Comparison of ENCODE assay signal across 9 mouse cellular contexts in genomic region chr3:129708157-129708556, GRCm38 (mm10). TPM values are rescaled to one million over a fixed set of nuclear protein-coding genes. Genes with fewer than 3 reads are reported as not detected.
DNase-seq lines count a peak whose midpoint lies in the region; ATAC-seq and TF ChIP-seq lines count a peak whose summit lies in the region.
"Had no signal": no experiment of that assay in that cellular context is flagged by ENCODE, and none has a peak within 500 bp of the region (broad histone marks: within the 10 kb centered on the region; RNA-seq: fewer than 3 reads in every experiment).

No protein-coding gene starts in this region.

- no peaks in the 10 kb centered on the region for H3K36me3 ChIP-seq in intestine, embryonic 14.5 days (ENCODE audit: control insufficient read depth, insufficient read depth, low read length)
- H3K36me3 ChIP-seq in intestine, embryonic 15.5 days: no peaks in the 10 kb centered on the region
- H3K36me3 ChIP-seq in ES-Bruce4 (ENCODE audit: control insufficient read depth, insufficient read depth, low read length, poor library complexity, severe bottlenecking): no peaks in the 10 kb centered on the region
- no peaks in the 10 kb centered on the region for H3K36me3 ChIP-seq in neural tube, embryonic 14.5 days (ENCODE audit: control insufficient read depth, insufficient read depth, low read length)

- H3K4me3 ChIP-seq in intestine, embryonic 14.5 days (ENCODE audit: low read depth, low read length): no peak overlapping the region
- no peak overlapping the region for H3K4me3 ChIP-seq in intestine, embryonic 15.5 days (replicated peaks)
- H3K4me3 ChIP-seq in ES-Bruce4 (ENCODE audit: low read depth, low read length): no peak overlapping the region
- H3K4me3 ChIP-seq in neural tube, embryonic 14.5 days (ENCODE audit: low read depth, low read length): no peak overlapping the region

- H3K27ac ChIP-seq in intestine, embryonic 14.5 days (ENCODE audit: low read depth): no peak overlapping the region
- no peak overlapping the region for H3K27ac ChIP-seq in intestine, embryonic 15.5 days
- no peak overlapping the region for H3K27ac ChIP-seq in ES-Bruce4 (ENCODE audit: insufficient read depth, low read length)
- no peak overlapping the region for H3K27ac ChIP-seq in neural tube, embryonic 14.5 days (ENCODE audit: low read depth, low read length)
- H3K27ac ChIP-seq: macrophage had no signal

- TF ChIP-seq EP300 in ES-Bruce4 (IDR thresholded peaks at IDR 0.05; ENCODE audit: insufficient read depth, low read depth, low read length): no peak

- DNase-seq in intestine, embryonic 14.5 days (ENCODE audit: low spot score): peak; percentile 71
- peak; percentile 39 for DNase-seq in adrenal gland, postnatal 25 days
- peak; percentile 49 to 66 for DNase-seq in left cerebral cortex, postnatal 14 days (ENCODE audit: low spot score in 2 of 2)

- no peaks in the 10 kb centered on the region for H3K4me1 ChIP-seq in intestine, embryonic 14.5 days (replicated peaks; ENCODE audit: control insufficient read depth, insufficient read depth, low read length)
- H3K4me1 ChIP-seq in intestine, embryonic 15.5 days (replicated peaks): no peaks in the 10 kb centered on the region
- H3K4me1 ChIP-seq in ES-Bruce4 (ENCODE audit: control insufficient read depth, insufficient read depth, low read length): no peaks in the 10 kb centered on the region
- no peaks in the 10 kb centered on the region for H3K4me1 ChIP-seq in neural tube, embryonic 14.5 days (ENCODE audit: control insufficient read depth, insufficient read depth, low read length)

- intact Hi-C loops in left cerebral cortex, postnatal 14 days (cut with DNase I): no loop called here

- no peak overlapping the region for H3K4me2 ChIP-seq in intestine, embryonic 14.5 days (ENCODE audit: low read length)
- no peak overlapping the region for H3K4me2 ChIP-seq in intestine, embryonic 15.5 days (replicated peaks)
- H3K4me2 ChIP-seq in neural tube, embryonic 14.5 days (ENCODE audit: low read depth, low read length): no peak overlapping the region

- no peak overlapping the region for H3K9ac ChIP-seq in intestine, embryonic 14.5 days (ENCODE audit: low read length)
- H3K9ac ChIP-seq in intestine, embryonic 15.5 days: no peak overlapping the region
- no peak overlapping the region for H3K9ac ChIP-seq in ES-Bruce4 (ENCODE audit: low read depth, poor library complexity, severe bottlenecking)
- no peak overlapping the region for H3K9ac ChIP-seq in neural tube, embryonic 14.5 days (replicated peaks; ENCODE audit: low read depth, low read length)

- no peak for TF ChIP-seq POLR2A in ES-Bruce4 (IDR thresholded peaks at IDR 0.05; ENCODE audit: insufficient read depth, low read length)

- TF ChIP-seq CTCF in ES-Bruce4 (IDR thresholded peaks at IDR 0.05; ENCODE audit: low read depth, low read length): peak; percentile 81

- no peaks in the 10 kb centered on the region for H3K27me3 ChIP-seq in intestine, embryonic 14.5 days (replicated peaks; ENCODE audit: control insufficient read depth, insufficient read depth, low read length)
- H3K27me3 ChIP-seq in intestine, embryonic 15.5 days (replicated peaks): no peaks in the 10 kb centered on the region
- H3K27me3 ChIP-seq in ES-Bruce4 (ENCODE audit: control insufficient read depth, insufficient read depth, low read length, poor library complexity, severe bottlenecking): no peaks in the 10 kb centered on the region
- H3K27me3 ChIP-seq in neural tube, embryonic 14.5 days (ENCODE audit: control insufficient read depth, insufficient read depth, low read length): no peaks in the 10 kb centered on the region

- no peak for ATAC-seq in intestine, embryonic 14.5 days (replicated peaks; ENCODE audit: low FRiP score, low TSS enrichment, low read depth)
- no peak for ATAC-seq in intestine, embryonic 15.5 days
- peak; percentile 100 for ATAC-seq in frontal cortex, adult (ENCODE audit: low TSS enrichment)
- 0 out of 2 replicates have a peak, but pooled peaks have one; percentile 41 for ATAC-seq in neural tube, embryonic 14.5 days (ENCODE audit: low read depth)
- no peak; the same call in 1 of the 2 replicates for ATAC-seq in monocyte, adult 5-6 weeks (replicated peaks; ENCODE audit: insufficient number of reproducible peaks, low FRiP score, low TSS enrichment, poor library complexity, severe bottlenecking)

- no peaks in the 10 kb centered on the region for H3K9me3 ChIP-seq in intestine, embryonic 14.5 days (ENCODE audit: control insufficient read depth, low read length)
- no peaks in the 10 kb centered on the region for H3K9me3 ChIP-seq in intestine, embryonic 15.5 days
- no peaks in the 10 kb centered on the region; the same call in 1 of the 2 replicates for H3K9me3 ChIP-seq in ES-Bruce4 (replicated peaks; ENCODE audit: control insufficient read depth, insufficient read depth, low read length, poor library complexity, severe bottlenecking)
- no peaks in the 10 kb centered on the region for H3K9me3 ChIP-seq in neural tube, embryonic 14.5 days (ENCODE audit: control insufficient read depth, low read length)

- 16% methylated on average over 5 of the region's 5 CpGs for WGBS in intestine, embryonic 14.5 days
- WGBS in intestine, embryonic 15.5 days: 21% methylated on average over 5 of the region's 5 CpGs
- 21% methylated on average over 5 of the region's 5 CpGs for WGBS in neural tube, embryonic 14.5 days

RNA-seq across cellular contexts. Expression of gene Egf, which starts 47.0 kb away (rescaled TPM):
- 1.8 and 2.0 TPM in 2 replicates for polyA plus RNA-seq in intestine, embryonic 14.5 days (2014; fragmentation: Nextera tagmentation; extraction: Ambion mirVana)
- 1.5 and 2.0 TPM in 2 replicates for polyA plus RNA-seq in intestine, embryonic 15.5 days (2015; fragmentation: Nextera tagmentation; extraction: Ambion mirVana)
- 1.2 and 2.8 TPM in 2 replicates for polyA plus RNA-seq in ES-Bruce4 (2011; ENCODE audit: insufficient read depth, insufficient read length, low read depth, missing spikeins)
- total RNA-seq in adrenal gland, postnatal 25 days (2021): 1.6 and 1.8 TPM in 2 replicates
- total RNA-seq in left cerebral cortex, postnatal 14 days (2021): 1 to 10 TPM; 1.2 to 1.5 TPM
- 2.1 and 3.6 TPM in 2 replicates for polyA plus RNA-seq in neural tube, embryonic 14.5 days (2014; fragmentation: Nextera tagmentation; extraction: Ambion mirVana)
- 0.87 to 1.4 TPM (median 1.4 TPM) in 3 replicates for total RNA-seq in monocyte, adult 5-6 weeks (2017)

Comparison
In these comparisons a context has a peak if more than half of its experiments do, and no peak if none do; other contexts are left out.
1. ATAC-seq: peak in frontal cortex, adult (single experiment) and neural tube, embryonic 14.5 days (single experiment); none in intestine, embryonic 14.5 days (single experiment), intestine, embryonic 15.5 days (single experiment) and monocyte, adult 5-6 weeks (single experiment).
2. Peak in every context shown above with its lines, with median percentiles within 50 percentile points of each other: DNase-seq.